Mouse (Mus musculus) MEL (cell line): ENCODE measurements around the gene Id1. TPM values are rescaled to one million over a fixed set of nuclear protein-coding genes. Genes with fewer than 3 reads are reported as not detected.

Experiments used
- polyA plus RNA-seq, 2 experiments: library from polyadenylated mRNA; stranded (reverse) in 1 of 2; unstranded in 1 of 2; fragments of >175 nt in 1 of 2; fragments of >200 nt in 1 of 2; gene quantifications; 2 replicates each; pipeline versions ENCODE4 v1.2.1 to v1.2.4; 2012; ENCODE audit warnings: low replicate concordance in 2 of 2, low read depth in 1 of 2; ENCODE audit not compliant: insufficient read length in 2 of 2, insufficient read depth in 1 of 2, missing spikeins in 1 of 2
- total RNA-seq: library from RNA; depleted of rRNA; stranded (reverse); fragments of 300-350 nt; gene quantifications from 2 replicates; pipeline ENCODE4 v1.2.3, GENCODE M21; 2012; rRNA removed

Gene Id1
- total and polyA plus RNA-seq, 3 experiments = 102 to 486 TPM; not detected in 1

Other genes with a start within 250 kb of the Id1 start
- not detected in 2 replicates for gene Defb22, start 246.1 kb upstream of the Id1 start, total RNA-seq
- gene Defb22, start 246.1 kb upstream of the Id1 start, polyA plus RNA-seq = not detected
- not detected in 2 replicates for gene Defb26, start 224.6 kb upstream of the Id1 start, total RNA-seq
- not detected for gene Defb26, start 224.6 kb upstream of the Id1 start, polyA plus RNA-seq
- not detected in 2 replicates for gene Defb28, start 218.0 kb upstream of the Id1 start, total RNA-seq
- gene Defb28, start 218.0 kb upstream of the Id1 start, polyA plus RNA-seq = not detected
- not detected in 2 replicates for gene Defb29, start 196.2 kb upstream of the Id1 start, total RNA-seq
- gene Defb29, start 196.2 kb upstream of the Id1 start, polyA plus RNA-seq = not detected
- gene Gm17416, start 166.9 kb upstream of the Id1 start, total RNA-seq = not detected in 2 replicates
- gene Gm17416, start 166.9 kb upstream of the Id1 start, polyA plus RNA-seq = not detected
- not detected in 2 replicates for gene Defb21, start 163.5 kb upstream of the Id1 start, total RNA-seq
- gene Defb21, start 163.5 kb upstream of the Id1 start, polyA plus RNA-seq = not detected
- gene Defb19, start 155.9 kb upstream of the Id1 start, total RNA-seq = not detected in 2 replicates
- gene Defb19, start 155.9 kb upstream of the Id1 start, polyA plus RNA-seq = not detected
- not detected in 2 replicates for gene Defb45, start 136.9 kb upstream of the Id1 start, total RNA-seq
- not detected for gene Defb45, start 136.9 kb upstream of the Id1 start, polyA plus RNA-seq
- gene Defb36, start 131.9 kb upstream of the Id1 start, total RNA-seq = not detected in 2 replicates
- gene Defb36, start 131.9 kb upstream of the Id1 start, polyA plus RNA-seq = not detected
- gene Defb25, start 113.2 kb upstream of the Id1 start, total RNA-seq = not detected in 2 replicates
- not detected for gene Defb25, start 113.2 kb upstream of the Id1 start, polyA plus RNA-seq
- not detected in 2 replicates for gene Rem1, start 109.3 kb upstream of the Id1 start, total RNA-seq
- not detected for gene Rem1, start 109.3 kb upstream of the Id1 start, polyA plus RNA-seq
- gene H13, start 66.8 kb upstream of the Id1 start, total RNA-seq = 73.8 and 82.7 TPM in 2 replicates
- gene H13, start 66.8 kb upstream of the Id1 start, polyA plus RNA-seq = 100 to 1,000 TPM; 139 to 421 TPM
- 1.6 and 2.7 TPM in 2 replicates for gene Mcts2, start 49.2 kb upstream of the Id1 start, total RNA-seq
- gene Mcts2, start 49.2 kb upstream of the Id1 start, polyA plus RNA-seq = 1 to 10 TPM in 1 of 2 experiments, not detected in 1; 3.0 TPM
- not detected in 2 replicates for gene Cox4i2, start 17.9 kb downstream of the Id1 start, total RNA-seq
- under 1 TPM in 1 of 2 experiments, not detected in 1; 0.17 TPM for gene Cox4i2, start 17.9 kb downstream of the Id1 start, polyA plus RNA-seq
- 4.8 and 6.5 TPM in 2 replicates for gene Bcl2l1, start 95.5 kb downstream of the Id1 start, total RNA-seq
- 10 to 100 TPM in 1 of 2 experiments, not detected in 1; 23.9 TPM for gene Bcl2l1, start 95.5 kb downstream of the Id1 start, polyA plus RNA-seq
- 59.3 and 68.3 TPM in 2 replicates for gene Tpx2, start 111.7 kb downstream of the Id1 start, total RNA-seq
- gene Tpx2, start 111.7 kb downstream of the Id1 start, polyA plus RNA-seq = 100 to 1,000 TPM in 1 of 2 experiments, not detected in 1; 131 TPM
- gene Mylk2, start 175.1 kb downstream of the Id1 start, total RNA-seq = not detected in 2 replicates
- not detected for gene Mylk2, start 175.1 kb downstream of the Id1 start, polyA plus RNA-seq
- gene Foxs1, start 197.0 kb downstream of the Id1 start, total RNA-seq = not detected in 2 replicates
- not detected for gene Foxs1, start 197.0 kb downstream of the Id1 start, polyA plus RNA-seq
- gene Dusp15, start 215.4 kb downstream of the Id1 start, total RNA-seq = not detected in 2 replicates
- gene Dusp15, start 215.4 kb downstream of the Id1 start, polyA plus RNA-seq = not detected
- gene Ttll9, start 226.2 kb downstream of the Id1 start, total RNA-seq = 0.10 and 0.19 TPM in 2 replicates
- gene Ttll9, start 226.2 kb downstream of the Id1 start, polyA plus RNA-seq = under 1 TPM in 1 of 2 experiments, not detected in 1; 0.07 TPM